In genomic region chr6:11109773-11110172, GRCm38 (mm10) we compare ENCODE assay signal across 20 mouse cellular contexts.
DNase-seq lines count a peak whose midpoint lies in the region; ATAC-seq lines count a peak whose summit lies in the region.
"Had no signal": no experiment of that assay in that cellular context is flagged by ENCODE, and none has a peak within 500 bp of the region (broad histone marks: within the 10 kb centered on the region; RNA-seq: fewer than 3 reads in every experiment).

No protein-coding gene starts in this region.

- no peak overlapping the region for H3K4me2 ChIP-seq in midbrain, embryonic 11.5 days
- no peak overlapping the region for H3K4me2 ChIP-seq in midbrain, embryonic 14.5 days (ENCODE audit: low read length)
- no peak overlapping the region for H3K4me2 ChIP-seq in intestine, embryonic 15.5 days (replicated peaks)
- H3K4me2 ChIP-seq: embryonic facial prominence, embryonic 12.5 days; forebrain, embryonic 13.5 days; forebrain, embryonic 15.5 days had no signal

- H3K9ac ChIP-seq in midbrain, embryonic 11.5 days (ENCODE audit: low read length), result no peak overlapping the region
- no peak overlapping the region for H3K9ac ChIP-seq in midbrain, embryonic 14.5 days (replicated peaks; ENCODE audit: low read length)
- H3K9ac ChIP-seq in intestine, embryonic 15.5 days, result no peak overlapping the region
- H3K9ac ChIP-seq: embryonic facial prominence, embryonic 12.5 days; forebrain, embryonic 13.5 days; forebrain, embryonic 15.5 days; forebrain, postnatal 0 days had no signal

- peak; percentile 12 for DNase-seq in midbrain, embryonic 11.5 days (ENCODE audit: low spot score, missing footprints)
- DNase-seq in midbrain, embryonic 14.5 days, result no peak
- no peak for DNase-seq in right cerebral cortex, postnatal 36 days (ENCODE audit: low spot score in 2 of 2)
- DNase-seq: adrenal gland, adult 8-10 months; adrenal gland, postnatal 14 days; adrenal gland, postnatal 36 days; cerebellum, adult 11-12 months; cerebellum, adult 2 months; cerebellum, adult 9-10 months; cerebellum, postnatal 10 days; cerebellum, postnatal 25 days; forebrain, postnatal 0 days had no signal

- no peaks in the 10 kb centered on the region for H3K9me3 ChIP-seq in midbrain, embryonic 11.5 days (ENCODE audit: control insufficient read depth, low read length)
- no peaks in the 10 kb centered on the region for H3K9me3 ChIP-seq in midbrain, embryonic 14.5 days (ENCODE audit: control insufficient read depth, low read length)
- no peaks in the 10 kb centered on the region for H3K9me3 ChIP-seq in intestine, embryonic 15.5 days
- H3K9me3 ChIP-seq: embryonic facial prominence, embryonic 10.5 days; embryonic facial prominence, embryonic 12.5 days; forebrain, embryonic 13.5 days; forebrain, embryonic 15.5 days had no signal

- no peak for ATAC-seq in midbrain, embryonic 11.5 days (ENCODE audit: low FRiP score)
- ATAC-seq in midbrain, embryonic 14.5 days (ENCODE audit: low FRiP score, low TSS enrichment), result no peak
- peak; percentile 87 for ATAC-seq in granulocyte monocyte progenitor cell, adult 5-6 weeks (replicated peaks; ENCODE audit: poor library complexity, severe bottlenecking)
- no peak for ATAC-seq in intestine, embryonic 15.5 days
- ATAC-seq: activated CD4-positive, CD25-positive, alpha-beta regulatory T cell, adult 4 months; forebrain, embryonic 13.5 days; forebrain, embryonic 15.5 days; forebrain, postnatal 0 days; Patski had no signal

- 0 out of 2 replicates have a peak, but pooled peaks cover 2% of the 10 kb centered on the region for H3K4me1 ChIP-seq in midbrain, embryonic 11.5 days (ENCODE audit: control insufficient read depth, insufficient read depth, low read length)
- H3K4me1 ChIP-seq in midbrain, embryonic 14.5 days (ENCODE audit: control insufficient read depth, insufficient read depth, low read length), result no peaks in the 10 kb centered on the region
- no peaks in the 10 kb centered on the region for H3K4me1 ChIP-seq in intestine, embryonic 15.5 days (replicated peaks)
- H3K4me1 ChIP-seq: embryonic facial prominence, embryonic 10.5 days; embryonic facial prominence, embryonic 12.5 days; forebrain, embryonic 13.5 days; forebrain, embryonic 15.5 days had no signal

- no peaks in the 10 kb centered on the region for H3K36me3 ChIP-seq in midbrain, embryonic 11.5 days (ENCODE audit: control insufficient read depth, insufficient read depth, low read length)
- no peaks in the 10 kb centered on the region for H3K36me3 ChIP-seq in midbrain, embryonic 14.5 days (ENCODE audit: control insufficient read depth, insufficient read depth, low read length)
- H3K36me3 ChIP-seq in intestine, embryonic 15.5 days, result no peaks in the 10 kb centered on the region
- H3K36me3 ChIP-seq: embryonic facial prominence, embryonic 10.5 days; embryonic facial prominence, embryonic 12.5 days; forebrain, embryonic 15.5 days had no signal

- no peak overlapping the region for H3K4me3 ChIP-seq in midbrain, embryonic 11.5 days (ENCODE audit: low read depth, low read length)
- H3K4me3 ChIP-seq in midbrain, embryonic 14.5 days (replicated peaks; ENCODE audit: low read depth, low read length), result no peak overlapping the region
- H3K4me3 ChIP-seq in intestine, embryonic 15.5 days (replicated peaks), result no peak overlapping the region
- H3K4me3 ChIP-seq: embryonic facial prominence, embryonic 10.5 days; embryonic facial prominence, embryonic 12.5 days; forebrain, embryonic 13.5 days; forebrain, embryonic 15.5 days had no signal

- no peaks in the 10 kb centered on the region for H3K27me3 ChIP-seq in midbrain, embryonic 11.5 days (ENCODE audit: control insufficient read depth, insufficient read depth, low read length)
- H3K27me3 ChIP-seq in midbrain, embryonic 14.5 days (ENCODE audit: control insufficient read depth, insufficient read depth, low read length), result no peaks in the 10 kb centered on the region
- no peaks in the 10 kb centered on the region for H3K27me3 ChIP-seq in intestine, embryonic 15.5 days (replicated peaks)
- H3K27me3 ChIP-seq: embryonic facial prominence, embryonic 12.5 days; forebrain, embryonic 13.5 days; forebrain, embryonic 15.5 days had no signal

- H3K27ac ChIP-seq in midbrain, embryonic 11.5 days (ENCODE audit: low read depth, low read length), result no peak overlapping the region
- no peak overlapping the region for H3K27ac ChIP-seq in midbrain, embryonic 14.5 days (replicated peaks; ENCODE audit: low read depth, low read length)
- H3K27ac ChIP-seq in intestine, embryonic 15.5 days, result no peak overlapping the region
- H3K27ac ChIP-seq: embryonic facial prominence, embryonic 10.5 days; embryonic facial prominence, embryonic 12.5 days; forebrain, embryonic 13.5 days; forebrain, embryonic 15.5 days had no signal
